Mouse (Mus musculus) gastrocnemius, postnatal 25 days (tissue): ENCODE data around the gene Cog7. TPM values are rescaled to one million over a fixed set of nuclear protein-coding genes. Genes with fewer than 3 reads are reported as not detected.

ENCODE experiments used
- DNase-seq: peaks from one replicate; pipeline ENCODE4 v3.0.0; 2022
- total RNA-seq, 2 experiments: library from RNA; stranded (reverse); gene quantifications; 1 replicate in 1 of 2; 2 replicates in 1 of 2; pipeline ENCODE4 v1.2.3; 2021

The Cog7 gene
- total RNA-seq, 2 experiments from 2014 or later, result 8.3 to 8.7 TPM

DNA sequence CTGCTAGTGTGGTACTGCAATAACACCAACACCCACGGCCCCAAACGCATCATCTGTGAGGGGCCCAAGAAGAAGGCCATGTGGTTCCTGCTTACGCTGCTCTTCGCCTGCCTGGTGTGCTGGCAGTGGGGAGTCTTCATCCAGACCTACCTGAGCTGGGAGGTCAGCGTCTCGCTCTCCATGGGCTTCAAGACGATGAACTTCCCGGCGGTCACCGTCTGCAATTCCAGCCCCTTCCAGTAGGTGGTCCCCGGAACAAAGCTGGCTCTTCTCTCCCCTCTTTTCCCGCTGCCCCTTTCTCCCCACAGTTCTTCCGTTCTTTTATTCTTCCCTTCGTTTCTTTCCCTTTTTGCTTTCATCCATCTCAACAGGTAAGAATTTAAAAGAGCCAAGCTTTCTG is 82.2 kb downstream of the Cog7 start:
- DNase-seq, result no peak

DNA sequence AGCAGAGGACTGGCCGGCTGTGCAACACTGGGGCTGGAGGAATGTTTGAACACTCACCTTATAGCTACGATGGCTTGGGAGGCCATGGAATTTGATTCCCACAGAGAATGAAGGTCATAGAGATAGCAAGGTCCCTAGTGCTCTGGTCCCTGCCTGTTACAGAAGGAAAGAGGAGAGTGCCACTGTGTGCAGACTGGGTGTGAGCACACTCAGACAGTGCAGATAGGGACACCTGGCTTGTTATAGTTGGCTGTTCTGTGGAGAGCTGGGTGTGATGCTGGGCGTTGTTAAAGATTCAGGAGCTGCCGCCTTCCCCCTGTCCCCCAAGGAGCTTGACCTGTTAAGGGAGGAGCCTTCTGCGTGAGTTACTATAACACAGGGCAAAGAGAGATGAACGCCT is 84.8 kb downstream of the Cog7 start:
- no peak for DNase-seq

DNA sequence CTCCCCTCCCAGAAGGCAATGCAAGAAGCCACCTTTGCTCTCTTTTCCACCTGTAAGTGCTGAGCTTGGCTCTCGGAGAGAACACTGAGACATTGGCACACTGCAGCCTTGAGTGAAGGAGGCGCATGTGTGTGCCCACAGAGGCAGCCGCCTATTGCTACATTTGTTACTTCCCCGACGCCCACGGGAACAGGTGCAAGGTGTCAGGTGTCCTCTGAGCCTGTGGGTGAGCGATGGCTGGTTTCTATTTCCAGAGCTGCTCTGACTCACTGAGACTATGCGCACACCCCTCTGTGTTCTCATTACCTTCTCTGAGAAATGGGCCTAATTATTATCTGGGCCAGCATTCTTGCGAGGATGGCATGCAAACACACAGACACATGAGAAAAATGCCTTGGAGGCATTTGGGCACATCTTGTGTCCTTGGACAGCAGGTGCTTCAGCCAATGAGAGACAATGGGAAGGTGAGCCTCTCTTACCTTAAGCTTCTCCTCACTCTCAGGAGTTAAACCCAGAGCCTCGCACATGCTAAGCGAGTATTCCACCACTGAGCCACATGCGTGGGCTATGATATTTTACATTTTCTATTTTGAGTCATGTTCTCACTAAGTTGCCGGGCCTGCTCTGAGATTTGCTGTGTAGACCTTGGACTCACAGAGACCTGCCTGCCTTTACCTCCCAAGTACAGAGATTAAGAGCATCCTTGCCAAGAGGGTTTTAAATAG is 90.7 kb downstream of the Cog7 start:
- DNase-seq, result no peak

DNA sequence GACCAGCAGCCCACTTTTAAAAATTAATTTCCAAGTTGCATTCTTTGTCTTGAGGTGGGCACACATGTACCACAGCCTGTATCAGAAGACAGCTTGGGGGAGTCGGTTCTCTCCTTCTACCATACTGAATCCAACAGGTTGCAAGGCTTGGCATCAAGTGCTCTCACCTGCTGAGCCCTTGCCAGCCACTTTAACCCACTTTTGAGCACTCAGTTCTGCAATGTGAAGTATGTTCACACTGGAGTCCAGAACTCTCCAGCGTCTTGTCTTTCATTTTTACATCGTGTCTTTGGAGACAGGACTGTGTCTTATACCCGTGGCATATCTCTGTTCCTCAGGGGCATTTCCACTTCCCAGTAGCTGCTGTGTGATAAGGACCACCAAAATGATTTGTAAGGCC is 101.3 kb downstream of the Cog7 start:
- no peak for DNase-seq

DNA sequence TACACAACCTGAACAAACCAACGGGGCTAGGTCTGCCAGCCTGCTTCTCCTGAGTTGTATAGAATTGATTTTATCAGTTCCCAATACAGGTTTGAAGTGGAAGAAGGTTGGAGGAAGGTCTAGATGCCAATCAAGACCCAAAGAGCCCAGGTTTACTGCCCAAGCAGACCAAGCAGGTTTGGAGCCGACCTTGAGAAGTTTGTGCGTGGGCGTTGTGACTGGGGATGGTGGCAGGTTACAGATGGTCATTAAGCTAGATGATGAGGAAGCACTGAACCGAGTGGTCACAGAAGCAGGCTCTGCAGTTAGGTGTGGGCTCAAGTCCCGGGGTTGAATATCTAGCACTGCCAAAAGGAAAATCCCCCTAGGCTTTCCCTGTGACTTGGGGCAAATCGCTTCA is 106.7 kb downstream of the Cog7 start:
- DNase-seq, result no peak

DNA sequence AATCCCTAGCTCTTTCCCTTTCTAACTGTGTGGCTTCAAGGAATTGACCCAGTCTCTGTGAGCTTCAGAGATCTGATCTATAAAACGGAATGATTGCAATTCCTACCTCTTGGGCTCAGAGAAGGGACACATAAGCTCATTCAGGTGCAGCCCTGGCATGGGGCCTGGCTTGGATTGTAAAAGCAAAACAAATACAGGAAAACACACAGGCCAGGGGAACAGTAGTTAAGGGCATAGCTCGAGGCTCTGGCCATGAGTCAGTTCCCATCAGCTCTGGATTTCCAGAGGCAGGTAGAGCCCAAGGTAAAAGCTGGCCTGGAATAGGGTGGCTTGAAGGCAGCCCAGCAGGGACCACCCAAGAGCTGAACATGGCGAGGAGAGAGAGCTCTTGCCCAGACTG is 107.5 kb downstream of the Cog7 start:
- DNase-seq, result no peak

DNA sequence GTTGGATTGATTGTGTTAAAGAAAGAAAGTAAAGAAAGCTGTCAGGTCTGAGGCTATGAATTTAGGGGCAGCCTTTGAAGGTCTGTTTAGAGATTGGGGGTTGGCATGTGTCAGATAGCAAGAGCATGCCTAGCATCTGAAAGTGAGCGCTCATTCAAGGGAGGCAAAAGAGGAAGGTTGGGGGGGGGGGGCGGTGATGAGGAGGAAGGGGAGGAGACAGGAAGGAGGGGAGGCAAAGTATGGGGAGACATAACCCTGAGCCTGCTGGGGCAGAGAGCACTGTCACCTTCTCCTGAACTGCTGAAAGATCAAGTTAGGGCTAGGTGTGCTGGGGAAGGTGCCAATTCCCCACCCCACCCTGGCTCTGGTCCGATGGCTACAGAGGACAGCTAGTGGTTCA is 109.9 kb downstream of the Cog7 start:
- no peak for DNase-seq

DNA sequence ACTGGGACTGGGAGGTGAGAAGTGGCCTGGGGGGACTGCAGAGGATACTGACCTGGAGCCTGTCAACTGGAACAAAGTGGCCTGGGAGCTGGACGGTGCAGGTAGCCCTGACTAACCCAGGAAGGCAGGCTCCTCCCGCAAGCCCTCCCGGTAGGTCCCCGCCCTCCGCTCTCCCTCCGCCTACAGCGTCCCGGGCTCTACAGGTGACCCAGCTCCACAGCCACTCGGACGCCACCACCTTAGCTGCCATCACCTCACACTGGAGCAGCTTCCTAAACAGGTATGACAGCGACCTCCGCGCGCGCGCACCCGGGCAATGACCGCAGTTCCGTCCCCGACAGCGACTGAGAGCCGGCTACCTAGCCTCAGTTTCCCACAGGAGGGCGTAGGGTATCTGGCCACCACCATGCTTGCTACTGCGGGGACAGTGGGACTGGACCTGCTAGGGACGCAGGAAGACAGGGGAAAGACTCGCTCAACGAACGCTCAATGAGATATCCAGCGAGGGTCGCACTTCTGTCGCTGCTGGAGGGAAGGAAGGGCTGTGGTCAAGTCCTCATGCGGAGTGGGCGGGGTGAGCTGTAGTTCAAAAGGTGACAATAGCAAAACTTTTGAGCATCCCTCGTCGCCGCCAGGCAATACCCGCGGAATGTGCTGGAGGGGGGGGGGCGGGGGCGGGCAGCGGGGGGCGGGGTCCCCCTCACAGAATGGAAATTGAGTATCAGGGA is 116.5 kb downstream of the Cog7 start, which contains the start of gene Scnn1b:
Scnn1b (plus strand) TSS at position 181 of the 728 bp plus-strand sequence.
- no peak for DNase-seq

DNA sequence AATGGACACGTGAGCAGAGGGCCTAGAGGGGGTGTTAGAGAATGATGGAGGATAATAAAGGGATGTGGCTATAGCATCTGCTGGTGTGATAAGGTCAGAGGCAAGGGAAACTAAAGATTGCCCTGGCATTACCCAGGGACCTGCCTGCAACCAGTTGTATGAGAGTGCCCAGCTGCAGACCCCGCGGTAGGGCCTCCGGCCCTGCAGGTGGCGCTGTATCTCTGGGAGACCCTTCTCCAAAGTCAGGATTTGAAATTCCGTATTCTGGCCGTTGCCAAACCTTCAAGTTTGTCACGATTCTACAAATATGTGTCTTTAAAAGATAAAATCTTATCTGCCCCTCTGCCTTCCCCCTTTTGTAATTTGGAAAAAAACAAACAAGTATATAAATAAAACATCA is 122.6 kb downstream of the Cog7 start:
- DNase-seq, result no peak

DNA sequence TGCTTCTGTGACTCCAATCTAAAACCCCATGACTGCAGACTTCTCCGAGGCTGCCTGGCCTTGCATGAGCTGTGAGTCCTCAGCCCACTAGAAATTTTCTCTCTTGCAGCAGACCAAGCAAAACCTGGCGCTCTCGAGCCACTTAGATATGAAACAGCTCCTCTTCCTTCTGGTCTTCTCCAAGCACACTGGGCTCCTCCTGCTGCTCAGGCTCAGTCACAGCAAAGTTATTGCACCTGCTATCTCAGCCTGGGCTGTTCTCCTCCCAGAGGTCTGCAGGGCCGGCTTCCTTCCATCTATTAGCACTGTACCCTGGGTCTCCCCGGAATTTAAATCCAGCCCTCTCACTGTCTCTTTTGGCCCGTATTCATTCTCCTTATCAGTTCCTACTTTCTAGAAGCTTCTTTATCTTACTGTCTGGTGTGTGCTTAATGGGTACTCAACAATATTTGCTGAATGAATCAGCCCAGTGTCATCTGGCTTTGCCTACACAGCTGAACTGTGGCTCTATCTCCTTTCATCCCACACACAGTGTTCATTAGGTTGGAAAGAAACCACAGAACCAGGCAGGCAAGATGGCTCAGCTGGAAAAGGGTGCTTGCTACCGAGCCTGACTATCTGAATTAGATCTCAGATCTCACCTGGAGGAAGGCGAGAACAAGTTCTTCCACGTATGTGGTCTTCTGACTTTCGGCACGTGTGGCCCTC is 124.2 kb downstream of the Cog7 start:
- no peak for DNase-seq

DNA sequence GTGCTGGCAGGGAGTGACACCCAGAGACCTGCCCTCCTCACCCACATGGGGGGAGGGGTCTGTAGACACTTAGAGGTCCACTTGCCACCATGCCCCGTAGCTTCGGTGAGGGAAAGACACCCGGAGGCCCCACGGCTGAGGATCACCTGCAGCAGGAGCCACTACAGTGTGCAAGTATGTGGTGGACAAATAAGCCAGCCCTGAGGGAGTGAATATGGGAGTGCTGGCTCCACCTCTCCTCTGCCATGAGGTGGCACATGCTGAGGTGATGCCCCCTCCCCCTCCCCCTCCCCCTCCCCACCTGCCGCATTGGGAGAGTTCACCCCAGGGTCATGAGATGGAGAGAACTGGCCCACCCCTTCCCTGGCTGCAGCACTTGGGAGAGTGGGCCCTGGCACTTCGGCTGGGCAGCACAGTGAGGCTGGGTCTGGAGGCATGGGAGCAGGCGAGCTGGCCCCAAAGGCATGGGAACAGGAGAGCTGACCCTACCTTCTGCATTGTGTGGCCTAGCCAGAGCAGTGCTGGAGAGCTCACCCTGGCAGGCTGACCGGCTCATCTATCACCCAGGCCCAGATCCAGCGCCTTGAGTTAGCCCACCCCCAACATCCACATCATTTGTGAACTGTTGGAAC is 132.9 kb downstream of the Cog7 start:
- DNase-seq, result no peak

DNA sequence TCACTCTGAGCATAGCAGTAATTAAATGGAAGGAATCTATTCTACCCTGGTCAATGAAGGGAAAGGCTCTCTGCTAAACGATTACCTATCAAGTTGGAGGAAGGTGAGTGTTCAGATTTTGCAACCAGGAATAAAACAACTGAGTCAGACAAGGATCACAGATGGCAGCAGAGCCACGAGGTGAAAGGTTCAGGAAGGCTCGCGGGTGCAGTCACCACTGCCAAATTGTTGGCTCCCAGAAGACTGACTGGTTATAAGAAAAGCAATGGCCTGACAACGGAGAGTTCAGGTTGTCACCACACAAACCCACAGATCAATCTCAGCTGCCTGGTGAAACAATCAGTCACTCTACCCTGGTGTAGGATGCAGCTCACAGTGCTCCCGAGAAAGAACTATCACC is 135.5 kb downstream of the Cog7 start:
- no peak for DNase-seq

DNA sequence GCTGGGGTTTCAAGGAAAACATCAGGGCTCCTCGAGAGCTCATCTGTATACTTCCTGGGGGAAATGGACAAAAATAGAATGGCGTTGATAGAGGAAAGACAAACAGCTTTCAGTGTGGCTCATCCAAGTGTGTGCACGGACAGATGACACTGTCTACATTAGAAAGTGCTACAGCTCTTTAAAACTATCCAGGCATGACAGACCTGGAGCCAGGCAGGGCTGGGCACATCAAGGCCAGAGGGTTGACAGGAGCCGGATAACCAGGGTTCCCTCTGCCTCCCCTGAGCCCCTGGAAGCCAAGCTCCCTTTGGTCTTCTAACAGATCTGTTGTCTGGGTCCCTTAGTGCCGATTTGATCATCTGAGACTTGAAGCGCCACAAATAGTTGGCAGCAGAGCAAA is 139.3 kb downstream of the Cog7 start:
- no peak for DNase-seq

DNA sequence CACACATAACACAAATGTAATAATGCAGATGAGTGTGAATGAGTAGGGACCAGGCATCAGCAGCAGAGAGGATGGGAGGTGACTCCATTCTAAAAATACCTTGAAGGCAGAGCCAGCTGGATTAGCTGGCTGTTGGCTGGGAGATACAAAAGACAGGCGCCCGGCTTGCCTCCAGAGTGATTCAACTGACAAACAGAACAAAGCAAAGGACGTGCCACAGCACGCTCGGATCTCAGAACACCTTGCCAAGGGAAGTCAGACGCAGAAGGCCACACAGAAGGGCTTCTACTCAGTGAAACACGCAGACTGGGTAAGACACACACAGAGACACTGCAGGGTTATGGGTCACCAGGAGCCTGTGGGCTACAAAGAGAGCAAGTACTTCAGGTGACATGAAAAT is 140.7 kb downstream of the Cog7 start:
- DNase-seq, result no peak

DNA sequence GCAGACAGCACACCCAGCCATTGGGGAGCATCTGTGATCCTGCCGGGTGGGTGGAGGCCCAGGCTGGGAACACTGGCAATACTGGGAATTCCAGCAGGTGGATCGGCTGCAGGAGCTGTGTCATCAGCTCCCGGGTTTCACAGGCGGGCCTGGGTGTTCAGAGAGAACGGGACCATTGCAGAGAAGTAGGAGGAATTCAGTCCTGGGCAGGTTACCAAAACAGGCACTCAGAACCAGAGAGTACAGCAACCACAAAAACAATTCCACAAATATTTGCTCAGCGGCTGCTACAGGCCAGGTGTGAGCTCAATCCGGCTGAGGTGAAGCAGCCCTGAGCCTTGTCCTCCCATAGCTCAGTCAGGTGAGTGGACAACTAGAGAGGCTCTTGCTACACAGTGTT is 144.7 kb downstream of the Cog7 start:
- no peak for DNase-seq

DNA sequence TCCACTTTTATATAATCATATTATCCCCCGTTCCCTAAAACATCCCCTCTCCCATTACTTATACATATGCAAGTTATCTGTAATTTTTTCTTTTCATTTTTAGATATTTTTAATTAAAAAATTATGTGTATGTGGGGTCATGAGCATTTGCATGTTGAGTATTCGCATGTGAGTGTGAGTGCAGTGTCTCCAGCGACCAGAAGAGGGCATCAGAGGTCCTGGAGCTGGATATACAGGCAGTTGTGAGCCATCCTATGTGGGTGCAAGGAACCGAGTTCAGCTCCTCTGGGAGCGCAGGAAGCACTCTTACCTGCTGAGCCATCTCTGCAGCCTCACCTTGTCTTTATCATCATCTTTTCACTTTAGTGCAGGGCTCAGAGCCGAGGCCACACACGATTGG is 146.1 kb downstream of the Cog7 start:
- DNase-seq, result no peak

Other genes starting within 250 kb of the Cog7 start
- not detected for gene Scnn1g, start 247.2 kb downstream of the Cog7 start, total RNA-seq
- under 1 TPM in 1 of 2 experiments, not detected in 1; 0.11 TPM for gene Scnn1b, start 116.7 kb downstream of the Cog7 start, total RNA-seq
- gene Gga2, start 39.5 kb upstream of the Cog7 start, total RNA-seq, result 10 to 100 TPM; 13.2 to 22.4 TPM
- gene Ubfd1, start 85.5 kb upstream of the Cog7 start, total RNA-seq, result 10 to 100 TPM; 23.5 to 24.6 TPM
- gene Ears2, start 85.6 kb upstream of the Cog7 start, total RNA-seq, result 1 to 10 TPM; 5.4 to 6.8 TPM
- 100 to 1,000 TPM; 694 to 706 TPM for gene Ndufab1, start 120.2 kb upstream of the Cog7 start, total RNA-seq
- gene Palb2, start 151.3 kb upstream of the Cog7 start, total RNA-seq, result under 1 TPM; 0.43 to 0.99 TPM
- gene Dctn5, start 151.3 kb upstream of the Cog7 start, total RNA-seq, result 10 to 100 TPM; 18.4 to 20.3 TPM
- gene Plk1, start 177.7 kb upstream of the Cog7 start, total RNA-seq, result under 1 TPM; 0.56 to 0.96 TPM
- gene Ern2, start 204.5 kb upstream of the Cog7 start, total RNA-seq, result not detected
- gene Chp2, start 237.8 kb upstream of the Cog7 start, total RNA-seq, result 1 to 10 TPM; 4.5 to 5.5 TPM